In the genomic region with DNA sequence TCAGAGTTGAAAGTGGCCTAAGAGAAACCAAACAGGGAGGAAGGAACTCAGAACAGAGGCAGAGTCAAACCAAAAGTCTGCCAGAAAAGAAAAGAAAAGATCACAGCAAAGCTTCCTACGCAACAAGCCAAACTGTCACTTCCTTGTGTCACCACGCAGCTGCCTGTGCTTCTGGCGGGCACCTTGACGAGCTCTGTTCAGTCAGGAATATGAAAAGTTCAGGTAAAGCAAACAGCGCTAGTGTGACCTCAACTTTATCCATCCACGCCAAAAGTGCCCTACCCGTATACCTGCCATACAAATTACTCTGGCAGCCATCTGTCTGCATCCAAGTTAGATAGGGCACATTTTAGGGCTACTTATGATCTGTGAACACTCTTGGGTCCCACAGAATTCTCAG, we compare ENCODE assay signal across 23 mouse cellular contexts. TPM values are rescaled to one million over a fixed set of nuclear protein-coding genes. Genes with fewer than 3 reads are reported as not detected.
DNase-seq lines count a peak whose midpoint lies in the region; ATAC-seq lines count a peak whose summit lies in the region.
"Had no signal": no experiment of that assay in that cellular context is flagged by ENCODE, and none has a peak within 500 bp of the region (broad histone marks: within the 10 kb centered on the region; RNA-seq: fewer than 3 reads in every experiment).

No protein-coding gene starts in this region.

- H3K4me3 ChIP-seq in hindbrain, embryonic 12.5 days, result no peak overlapping the region
- no peak overlapping the region for H3K4me3 ChIP-seq in hindbrain, embryonic 13.5 days
- H3K4me3 ChIP-seq: forebrain, embryonic 12.5 days; neural tube, embryonic 12.5 days had no signal

- peaks cover 13% of the 10 kb centered on the region for H3K4me1 ChIP-seq in hindbrain, embryonic 12.5 days
- peaks cover 14% of the 10 kb centered on the region for H3K4me1 ChIP-seq in hindbrain, embryonic 13.5 days (replicated peaks)

- no peak overlapping the region for H3K27ac ChIP-seq in hindbrain, embryonic 12.5 days
- H3K27ac ChIP-seq in hindbrain, embryonic 13.5 days, result no peak overlapping the region
- H3K27ac ChIP-seq: forebrain, embryonic 12.5 days; neural tube, embryonic 12.5 days had no signal

- H3K27me3 ChIP-seq in hindbrain, embryonic 12.5 days, result peaks cover 15% of the 10 kb centered on the region
- peaks cover 16% of the 10 kb centered on the region for H3K27me3 ChIP-seq in hindbrain, embryonic 13.5 days
- H3K27me3 ChIP-seq: forebrain, embryonic 12.5 days had no signal

- DNase-seq in CD8-positive naive resting alpha-beta T cell, adult 2 months (ENCODE audit: low read depth in 2 of 2, low spot score in 2 of 2), result peak; percentile 43 to 54
- peak; percentile 86 for DNase-seq in naive thymus-derived CD4-positive, alpha-beta T cell, adult 2 months (ENCODE audit: low read depth)
- peak; percentile 54 for DNase-seq in thymus, postnatal 25 days
- no peak for DNase-seq in adrenal gland, adult 8-10 months
- no peak for DNase-seq in heart, postnatal 36 days
- DNase-seq in kidney, postnatal 14 days, result no peak
- DNase-seq: adrenal gland, postnatal 25 days; cerebellum, adult 11-12 months; cerebellum, postnatal 10 days; gastrocnemius, postnatal 25 days; heart, postnatal 4 days; midbrain, embryonic 14.5 days; right cerebral cortex, postnatal 14 days had no signal

- no peak overlapping the region for H3K4me2 ChIP-seq in hindbrain, embryonic 12.5 days (replicated peaks)
- no peak overlapping the region for H3K4me2 ChIP-seq in hindbrain, embryonic 13.5 days
- H3K4me2 ChIP-seq: forebrain, embryonic 12.5 days; neural tube, embryonic 12.5 days had no signal

- no peak for ATAC-seq in hindbrain, embryonic 12.5 days (ENCODE audit: low FRiP score)
- ATAC-seq in hindbrain, embryonic 13.5 days (ENCODE audit: low FRiP score), result no peak
- ATAC-seq: hindbrain, embryonic 16.5 days; intestine, postnatal 0 days; lung, postnatal 0 days had no signal

- peak overlapping the region; percentile 14; the same call in 1 of the 2 replicates for H3K9ac ChIP-seq in hindbrain, embryonic 12.5 days
- H3K9ac ChIP-seq in hindbrain, embryonic 13.5 days, result no peak overlapping the region
- H3K9ac ChIP-seq: forebrain, embryonic 12.5 days; neural tube, embryonic 12.5 days had no signal

- WGBS in hindbrain, embryonic 12.5 days, result 75% methylated on average over 7 of the region's 7 CpGs
- WGBS in hindbrain, embryonic 13.5 days, result 80% methylated on average over 7 of the region's 7 CpGs

- intact Hi-C loops in heart, postnatal 36 days (cut with DNase I), result loop anchor here (5.0 to 10.0 kb wide), 4 partner anchors 232 to 685 kb away; partner anchors contain the start of genes Alg2, Sec61b and Tgfbr1

- H3K9me3 ChIP-seq in hindbrain, embryonic 12.5 days (replicated peaks), result no peaks in the 10 kb centered on the region
- H3K9me3 ChIP-seq in hindbrain, embryonic 13.5 days, result no peaks in the 10 kb centered on the region
- H3K9me3 ChIP-seq: forebrain, embryonic 12.5 days; neural tube, embryonic 12.5 days had no signal

- no peaks in the 10 kb centered on the region for H3K36me3 ChIP-seq in hindbrain, embryonic 12.5 days
- no peaks in the 10 kb centered on the region for H3K36me3 ChIP-seq in hindbrain, embryonic 13.5 days
- H3K36me3 ChIP-seq: forebrain, embryonic 12.5 days; neural tube, embryonic 12.5 days had no signal

RNA-seq across cellular contexts. Expression of gene Nr4a3, which starts 5.2 kb away (rescaled TPM):
- polyA plus RNA-seq in hindbrain, embryonic 12.5 days (2016; fragmentation: Nextera tagmentation; extraction: Ambion mirVana), result 2.0 TPM in 2 replicates
- polyA plus RNA-seq in hindbrain, embryonic 13.5 days (2015; fragmentation: Nextera tagmentation; extraction: Ambion mirVana), result 1.8 and 2.4 TPM in 2 replicates
- 10 to 100 TPM; 49.4 to 74.0 (median 59.3) TPM for total RNA-seq in adrenal gland, adult 8-10 months (2022)
- total RNA-seq in heart, postnatal 36 days (2021), result 10 to 100 TPM in 1 of 2 experiments, 1 to 10 TPM in 1; 2.3 to 12.3 TPM
- total RNA-seq: MEL had no signal
- polyA plus RNA-seq: liver, adult 2 months; liver, embryonic 16.5 days had no signal

Comparison
In these comparisons a context has a peak if more than half of its experiments do, and no peak if none do; other contexts are left out.
1. DNase-seq: peak in CD8-positive naive resting alpha-beta T cell, adult 2 months (2 of 2), naive thymus-derived CD4-positive, alpha-beta T cell, adult 2 months (single experiment) and thymus, postnatal 25 days (single experiment); none in adrenal gland, adult 8-10 months (single experiment), heart, postnatal 36 days (0 of 2) and kidney, postnatal 14 days (single experiment).